Mouse (Mus musculus) forebrain, embryonic 14.5 days (tissue): ENCODE results near the gene Cel. TPM values are rescaled to one million over a fixed set of nuclear protein-coding genes. Genes with fewer than 3 reads are reported as not detected.
"Not testable (repeated sequence)": the region's sequence is repeated elsewhere in the genome, so short reads cannot be mapped to it uniquely, and the experiment has no call there.

ENCODE experiments used
- ATAC-seq: fragments of 200-750 bp; cut with Nextera tagmentation; 2 replicates; pipeline ENCODE4 v1.8.0; 2017; ENCODE audit warnings: mild to moderate bottlenecking, moderate library complexity
- DNase-seq: peaks from one replicate; pipeline ENCODE4 v3.0.0-alpha.2; 2015; ENCODE audit warnings: low spot score
- H3K27ac ChIP-seq: fragments of 300-500 bp; sonication (generic); 2 replicates; pipeline ENCODE4 v1.5.1; 2014; ENCODE audit warnings: low read depth, mild to moderate bottlenecking, control low read depth, low read length, moderate library complexity
- H3K27me3 ChIP-seq: fragments of 300-500 bp; sonication (generic); replicated peaks from 2 replicates; pipeline ENCODE4 v1.6.1; 2014; ENCODE audit warnings: low read length, control low read depth, mixed read lengths; ENCODE audit not compliant: control insufficient read depth, insufficient read depth
- H3K36me3 ChIP-seq: fragments of 300-500 bp; sonication (generic); 2 replicates; pipeline ENCODE4 v1.6.1; 2014; ENCODE audit warnings: low read length, control low read depth; ENCODE audit not compliant: control insufficient read depth, insufficient read depth
- H3K4me1 ChIP-seq: fragments of 300-500 bp; sonication (generic); 2 replicates; pipeline ENCODE4 v1.6.1; 2014; ENCODE audit warnings: antibody characterized with exemption, low read length, control low read depth; ENCODE audit not compliant: control insufficient read depth, insufficient read depth
- H3K4me2 ChIP-seq: fragments of 300-500 bp; sonication (generic); 2 replicates; pipeline ENCODE4 v1.6.1; 2014; ENCODE audit warnings: mild to moderate bottlenecking, control low read depth, low read length
- H3K4me3 ChIP-seq: fragments of 300-500 bp; sonication (generic); 2 replicates; pipeline ENCODE4 v1.5.1; 2014; ENCODE audit warnings: low read depth, low read length, control low read depth
- H3K9ac ChIP-seq: fragments of 300-500 bp; sonication (generic); 2 replicates; pipeline ENCODE4 v1.6.1; 2014; ENCODE audit warnings: mild to moderate bottlenecking, low read length, control low read depth, moderate library complexity
- H3K9me3 ChIP-seq: fragments of 300-500 bp; sonication (generic); replicated peaks from 2 replicates; pipeline ENCODE4 v1.6.1; 2016; ENCODE audit warnings: low read length, control low read depth, mixed read lengths; ENCODE audit not compliant: control insufficient read depth
- WGBS: fragments of 180-500 bp; shearing (Covaris S2); extraction: QIAGEN DNeasy Blood & Tissue Kit; methylation state at CpG from one replicate; pipeline ENCODE4 v1.1.7; 2014; 5-methylcytosine and 5-hydroxymethylcytosine counted together
- polyA plus RNA-seq: library from polyadenylated mRNA; unstranded; fragments of >200 nt; fragmentation: Nextera tagmentation; extraction: Ambion mirVana; gene quantifications from 2 replicates; pipeline ENCODE4 v1.2.1, GENCODE M21; 2014

Cel gene
- polyA plus RNA-seq, 1 experiment from 2014 or later, result not detected

DNA sequence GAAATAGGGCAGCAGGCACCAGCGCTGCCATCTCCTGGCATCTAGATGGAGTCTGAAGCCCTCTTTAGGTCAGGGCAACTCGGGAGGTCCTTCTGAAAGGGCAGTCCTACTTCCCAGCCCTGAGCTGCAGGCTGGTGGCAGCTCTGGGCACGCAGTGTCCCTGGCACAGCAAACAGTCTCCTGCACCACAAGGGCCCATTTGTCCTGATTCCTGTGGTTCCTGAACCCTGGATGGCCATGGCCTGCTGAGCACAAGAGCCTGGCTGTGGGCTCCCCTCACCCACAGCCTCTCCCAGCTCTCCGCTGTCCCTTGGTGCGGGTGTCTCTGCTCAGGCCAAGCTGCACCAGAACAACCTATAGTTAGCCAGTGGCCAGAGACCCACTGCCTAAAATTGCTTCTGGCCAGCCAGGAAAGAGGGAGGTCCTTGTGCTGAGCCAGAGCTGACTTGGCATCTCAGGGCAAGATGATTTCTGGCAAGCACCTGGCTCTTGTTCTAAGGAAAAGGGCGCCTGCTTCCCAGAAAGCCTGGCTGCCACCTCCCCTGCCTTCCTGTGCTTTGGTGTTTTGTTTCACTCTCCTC is 41.5 kb downstream of the Cel start:
- no peak for DNase-seq
- H3K36me3 ChIP-seq, result 0 out of 2 replicates have a peak, but pooled peaks cover 1% of the 10 kb centered on the region
- ATAC-seq, result no peak
- no peak overlapping the region for H3K4me2 ChIP-seq
- H3K4me1 ChIP-seq, result peaks cover 38% of the 10 kb centered on the region
- WGBS, result 81% methylated on average over 6 of the region's 6 CpGs
- H3K9ac ChIP-seq, result no peak overlapping the region
- H3K4me3 ChIP-seq, result no peak overlapping the region
- peak overlapping the region; percentile 21; the same call in 1 of the 2 replicates for H3K27ac ChIP-seq
- H3K9me3 ChIP-seq, result no peaks in the 10 kb centered on the region
- no peaks in the 10 kb centered on the region for H3K27me3 ChIP-seq

DNA sequence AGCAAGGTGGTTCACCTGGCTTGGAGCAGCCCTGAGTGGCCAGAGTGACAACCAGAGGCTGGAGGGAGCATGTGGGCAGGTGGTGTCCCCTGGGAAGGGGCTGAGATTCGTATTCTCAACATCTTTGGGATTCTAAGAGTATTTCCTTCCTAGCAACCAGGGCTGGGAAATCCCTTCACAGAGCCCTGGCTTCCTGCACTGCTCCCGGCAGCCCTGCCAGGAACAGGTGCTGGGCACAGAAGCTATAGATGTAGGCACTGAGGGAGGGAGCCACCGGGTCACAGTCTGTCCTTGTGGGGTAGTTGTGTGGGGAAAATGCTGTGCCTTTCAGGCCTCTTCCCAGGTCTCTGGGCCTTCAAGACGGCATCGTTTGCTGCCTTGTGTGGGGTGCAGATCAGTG is 42.6 kb downstream of the Cel start:
- DNase-seq (no peak), ATAC-seq (no peak)
- Histone ChIP-seq H3K27me3 (no peaks in the 10 kb centered on the region), H3K4me1 (peaks cover 35% of the 10 kb centered on the region), H3K9ac (no peak overlapping the region), H3K9me3 (no peaks in the 10 kb centered on the region), H3K36me3 (0 out of 2 replicates have a peak, but pooled peaks cover 6% of the 10 kb centered on the region), H3K27ac (no peak overlapping the region), H3K4me2 (no peak overlapping the region), H3K4me3 (no peak overlapping the region)
- WGBS, result 67% methylated on average over 5 of the region's 5 CpGs

DNA sequence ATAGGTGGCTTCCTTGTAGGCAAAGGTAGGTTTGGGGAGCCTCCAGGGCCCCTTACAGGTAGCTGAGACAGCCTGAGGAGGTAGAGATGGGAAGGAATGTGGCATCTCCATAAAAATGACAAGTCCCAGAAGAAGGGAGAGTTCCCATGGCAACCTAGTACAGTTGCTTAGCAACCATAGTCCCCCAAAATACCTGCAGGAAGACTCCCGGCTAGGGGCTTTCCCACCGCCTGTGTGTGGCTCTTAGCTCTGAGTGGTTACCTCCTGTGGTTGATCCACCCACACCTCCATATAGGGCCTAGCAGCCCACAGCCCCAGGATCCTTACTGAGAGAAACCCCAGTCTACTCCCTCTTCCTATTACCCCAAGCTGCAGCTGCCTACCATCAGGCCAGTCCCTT is 45.0 kb downstream of the Cel start:
- H3K27me3 ChIP-seq, result no peaks in the 10 kb centered on the region
- peaks cover 10% of the 10 kb centered on the region; the same call in 1 of the 2 replicates for H3K36me3 ChIP-seq
- no peak overlapping the region for H3K4me2 ChIP-seq
- WGBS, result 15% methylated on average over 2 of the region's 2 CpGs
- no peak overlapping the region for H3K4me3 ChIP-seq
- DNase-seq (peak; percentile 64), ATAC-seq (no peak)
- no peak overlapping the region for H3K9ac ChIP-seq
- peaks cover 21% of the 10 kb centered on the region for H3K4me1 ChIP-seq
- H3K27ac ChIP-seq, result 0 out of 2 replicates have a peak overlapping the region, but pooled peaks have one; percentile 44
- H3K9me3 ChIP-seq, result no peaks in the 10 kb centered on the region

DNA sequence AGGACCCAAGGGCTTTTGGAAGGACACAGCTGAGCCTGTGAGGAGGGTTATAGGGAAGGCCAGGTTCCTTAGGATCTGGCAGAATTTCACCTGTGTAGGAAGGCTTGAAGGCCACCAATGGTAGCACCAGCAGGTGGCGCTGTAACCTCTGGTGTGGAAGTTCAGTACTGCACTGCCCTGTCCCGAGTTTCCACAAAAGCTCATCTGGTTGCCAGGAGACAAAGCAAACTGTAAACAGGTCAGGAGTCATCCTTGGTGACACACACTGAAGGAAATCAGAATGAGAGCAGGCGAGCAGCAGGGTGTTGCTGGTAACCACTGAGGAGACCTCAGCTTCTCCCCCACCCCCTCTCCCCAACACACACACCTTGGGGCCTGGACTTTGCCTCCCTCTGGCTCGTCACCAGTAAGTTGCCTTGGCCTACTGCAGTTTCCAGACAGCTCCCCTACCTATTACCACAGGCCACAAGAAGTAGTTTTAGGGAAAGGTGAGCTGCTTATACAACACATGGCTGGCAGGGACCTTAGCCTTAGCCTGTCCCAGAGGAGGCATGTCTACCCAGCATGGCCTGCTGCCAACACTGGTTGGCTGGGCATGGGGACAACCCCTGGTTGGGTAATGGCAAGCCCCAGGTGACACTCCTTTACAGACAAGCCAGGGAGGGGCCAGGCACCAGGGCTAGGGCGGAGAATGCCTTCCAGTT is 45.8 kb downstream of the Cel start:
- H3K4me3 ChIP-seq, result no peak overlapping the region
- no peak overlapping the region for H3K4me2 ChIP-seq
- peaks cover 10% of the 10 kb centered on the region; the same call in 1 of the 2 replicates for H3K36me3 ChIP-seq
- no peaks in the 10 kb centered on the region for H3K9me3 ChIP-seq
- peaks cover 21% of the 10 kb centered on the region for H3K4me1 ChIP-seq
- DNase-seq, result peak; percentile 63
- no peaks in the 10 kb centered on the region for H3K27me3 ChIP-seq
- peak overlapping the region; percentile 44 for H3K27ac ChIP-seq
- H3K9ac ChIP-seq, result no peak overlapping the region
- 45% methylated on average over 5 of the region's 5 CpGs for WGBS
- no peak for ATAC-seq

DNA sequence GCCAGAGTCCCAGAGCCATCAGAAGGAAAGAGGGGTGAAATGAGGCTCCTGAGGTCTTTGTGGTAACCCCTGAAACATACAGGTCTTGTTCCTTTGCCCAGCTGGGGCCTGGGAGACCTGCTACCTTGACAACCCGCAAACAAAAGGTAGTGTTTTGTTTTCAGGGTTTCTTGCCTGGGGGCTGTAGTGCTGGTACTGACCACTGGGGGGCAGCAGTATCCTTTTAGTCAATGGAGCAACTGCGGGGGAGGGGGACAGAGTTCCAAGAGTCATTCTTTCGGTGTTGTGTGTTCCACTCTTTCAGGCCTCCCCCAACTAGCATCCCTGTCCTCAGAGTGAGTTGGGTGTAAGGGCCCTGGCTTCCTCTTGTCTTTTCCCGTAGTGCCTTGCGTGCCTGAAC is 48.7 kb downstream of the Cel start:
- Histone ChIP-seq H3K9ac (peak overlapping the region; percentile 96), H3K4me3 (peak overlapping the region; percentile 89), H3K36me3 (peaks cover 10% of the 10 kb centered on the region; the same call in 1 of the 2 replicates), H3K27ac (peak overlapping the region; percentile 88; the same call in 1 of the 2 replicates), H3K27me3 (no peaks in the 10 kb centered on the region), H3K9me3 (no peaks in the 10 kb centered on the region), H3K4me1 (peaks cover 21% of the 10 kb centered on the region), H3K4me2 (peak overlapping the region; percentile 71)
- WGBS, result 19% methylated on average over 4 of the region's 5 CpGs
- peak; percentile 89 for DNase-seq
- ATAC-seq, result 0 out of 2 replicates have a peak, but pooled peaks have one; percentile 8

DNA sequence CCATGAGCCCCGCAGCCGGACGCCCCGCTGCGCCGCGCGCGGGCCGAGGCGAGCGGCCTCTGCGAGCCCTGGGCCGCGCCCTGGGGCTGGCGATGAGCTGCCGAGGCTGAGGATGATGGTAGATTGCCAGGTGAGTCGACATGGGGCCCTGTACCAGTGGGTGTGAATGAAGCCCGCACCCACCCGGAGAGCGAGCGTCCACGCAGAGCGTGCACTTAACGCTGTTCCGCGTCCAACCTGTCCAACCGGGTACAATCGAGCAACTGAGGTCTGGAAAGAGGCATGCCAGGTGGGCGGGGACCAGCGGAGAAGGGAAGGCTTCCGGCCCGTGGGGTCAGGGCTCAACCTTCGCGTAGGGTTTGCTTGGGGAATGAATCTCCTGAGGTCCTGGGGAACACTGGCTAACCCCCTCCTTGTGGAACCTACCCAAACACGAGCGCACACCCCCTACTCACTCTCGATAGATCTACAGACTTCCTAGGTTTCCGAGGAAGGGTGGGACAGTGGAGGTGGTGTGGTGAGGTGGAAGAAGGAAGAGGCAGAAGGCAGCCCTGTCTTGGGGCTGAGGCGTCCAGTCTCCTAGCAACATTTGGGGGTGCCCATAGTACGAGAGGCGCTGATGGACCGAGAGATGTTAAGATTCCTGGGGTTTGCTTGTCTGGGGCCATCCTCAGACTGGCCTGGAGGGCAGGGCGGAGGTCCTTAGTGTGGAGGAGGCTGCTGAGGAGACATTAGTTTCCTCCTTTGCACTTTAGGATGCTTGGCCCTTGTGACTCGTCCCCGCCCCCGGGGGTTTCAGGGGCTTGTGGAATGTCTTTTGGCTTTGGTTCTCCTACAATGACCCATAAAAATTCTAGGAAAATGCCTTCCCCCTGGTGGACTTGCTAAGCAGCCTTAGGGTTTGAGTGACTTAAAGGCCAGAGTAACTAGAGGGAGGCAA is 49.5 kb downstream of the Cel start:
- peaks cover 21% of the 10 kb centered on the region for H3K4me1 ChIP-seq
- no peaks in the 10 kb centered on the region for H3K27me3 ChIP-seq
- H3K4me2 ChIP-seq, result peak overlapping the region; percentile 71
- DNase-seq, result peak; percentile 23
- H3K9me3 ChIP-seq, result no peaks in the 10 kb centered on the region
- H3K36me3 ChIP-seq, result peaks cover 10% of the 10 kb centered on the region; the same call in 1 of the 2 replicates
- peak overlapping the region; percentile 89 for H3K4me3 ChIP-seq
- 5% methylated on average over 47 of the region's 47 CpGs for WGBS
- H3K27ac ChIP-seq, result peak overlapping the region; percentile 88
- peak; percentile 38 for ATAC-seq
- peak overlapping the region; percentile 96 for H3K9ac ChIP-seq

DNA sequence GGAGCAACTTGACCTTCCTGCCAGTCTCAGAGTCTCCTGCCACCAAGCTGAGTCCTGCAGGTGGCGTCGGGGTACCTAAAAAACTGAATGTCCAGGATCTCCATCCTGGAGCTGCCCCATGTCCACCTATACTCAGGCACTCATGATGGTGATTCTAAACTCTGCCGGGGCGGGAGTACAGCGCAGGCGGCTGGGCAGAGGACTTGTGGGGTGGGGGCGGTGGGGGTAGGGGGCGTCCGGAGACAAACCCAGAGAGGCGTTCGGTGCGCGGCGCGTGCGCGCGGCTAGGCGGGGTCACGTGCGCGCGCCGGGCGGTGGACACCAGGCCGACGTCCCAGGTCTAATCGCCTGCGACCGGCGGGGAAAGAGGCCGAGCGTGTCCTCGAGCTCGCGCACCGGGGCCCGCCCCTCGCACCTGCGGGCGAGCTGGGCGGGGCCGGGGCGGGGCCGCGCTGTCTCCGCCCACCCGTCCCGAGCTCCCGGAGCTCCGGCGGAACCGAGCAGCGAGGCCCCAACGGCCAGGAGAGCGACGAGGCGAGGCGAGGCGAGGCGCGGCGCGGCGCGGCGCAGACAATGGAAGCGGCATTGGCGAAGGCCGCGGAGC is 50.3 kb downstream of the Cel start, which contains the start of gene Ralgds:
Gene Ralgds (plus strand): TSS at position 328 of the 604 bp plus-strand sequence.
- ATAC-seq, result peak; percentile 71
- Histone ChIP-seq H3K4me2 (peak within 1 kb of the TSS; percentile 71), H3K27me3 (no peaks in the 10 kb centered on the region), H3K9ac (peak within 1 kb of the TSS; percentile 96), H3K4me3 (peak within 1 kb of the TSS; percentile 89), H3K4me1 (peaks cover 15% of the 10 kb centered on the region), H3K27ac (peak within 1 kb of the TSS; percentile 88), H3K9me3 (no peaks in the 10 kb centered on the region), H3K36me3 (peaks cover 10% of the 10 kb centered on the region; the same call in 1 of the 2 replicates)
- under 1% methylated on average over 49 of the region's 71 CpGs for WGBS
- peak; percentile 63 for DNase-seq

DNA sequence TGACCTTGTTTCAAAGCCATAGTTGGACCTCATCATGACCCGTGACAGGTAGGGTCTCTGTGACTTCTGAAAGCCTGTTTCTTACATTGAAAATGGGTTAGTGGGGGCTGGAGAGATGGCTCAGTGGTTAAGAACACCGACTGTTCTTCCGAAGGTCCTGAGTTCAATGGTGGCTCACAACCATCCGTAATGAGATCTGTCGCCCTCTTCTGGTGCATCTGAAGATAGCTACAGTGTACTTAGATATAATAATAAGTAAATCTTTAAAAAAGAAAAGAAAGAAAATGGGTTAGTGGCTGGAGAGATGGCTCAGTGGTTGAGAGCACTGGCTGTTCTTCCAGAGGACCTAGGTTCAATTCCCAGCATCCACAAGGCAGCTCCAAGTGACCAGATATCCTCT is 51.6 kb downstream of the Cel start:
- not testable (repeated sequence) for H3K9me3 ChIP-seq, H3K36me3 ChIP-seq, DNase-seq, ATAC-seq, H3K4me2 ChIP-seq, H3K4me3 ChIP-seq, H3K27ac ChIP-seq, H3K27me3 ChIP-seq, H3K9ac ChIP-seq, H3K4me1 ChIP-seq
- 45% methylated on average over 5 of the region's 5 CpGs for WGBS
